Mouse (Mus musculus): ENCODE data around the gene Rnase1. TPM values are rescaled to one million over a fixed set of nuclear protein-coding genes. Genes with fewer than 3 reads are reported as not detected.
"Not testable (repeated sequence)": the region's sequence is repeated elsewhere in the genome, so short reads cannot be mapped to it uniquely, and the experiment has no call there.

The Rnase1 gene
- polyA plus RNA-seq (2012; rRNA removed): not detected in 2 replicates
- not detected in 2 replicates for polyA plus RNA-seq (2014; fragmentation: Nextera tagmentation; extraction: Ambion mirVana)

GRCm38 (mm10) chr14:51146685-51147084 is at the start of gene Rnase1:
TSS of gene Rnase1 (minus strand) at chr14:51146785.
- ATAC-seq (ENCODE audit: insufficient read depth) (no peak), DNase-seq (ENCODE audit: low read depth in 3 of 3, low spot score in 3 of 3) (no peak)
- Histone ChIP-seq H3K27me3 (ENCODE audit: control insufficient read depth, insufficient read depth, low read length) (no peaks in the 10 kb centered on the region), H3K4me3 (ENCODE audit: insufficient read depth in 1 of 2, low read depth in 2 of 2, low read length in 2 of 2) (no peak within 1 kb of the TSS), H3K4me2 (ENCODE audit: low read depth) (no peak within 1 kb of the TSS), H3K4me1 (replicated peaks; ENCODE audit: control insufficient read depth in 2 of 2, insufficient read depth in 2 of 2, low read length in 1 of 2) (peaks cover 86 to 87% of the 10 kb centered on the region in 2 experiments), H3K9me3 (ENCODE audit: control insufficient read depth, low read length) (no peaks in the 10 kb centered on the region), H3K9ac (replicated peaks) (peak within 1 kb of the TSS; percentile 5; the same call in 1 of the 2 replicates), H3K27ac (peak within 1 kb of the TSS; percentile 50), H3K36me3 (replicated peaks; ENCODE audit: control insufficient read depth, insufficient read depth, low read depth) (no peaks in the 10 kb centered on the region)
- WGBS (ENCODE audit: insufficient replicate concordance): 50% methylated on average over 2 of the region's 2 CpGs
- TF ChIP-seq CTCF (IDR thresholded peaks at IDR 0.05; ENCODE audit: low read depth) (no peak), EP300 (IDR thresholded peaks at IDR 0.05; ENCODE audit: low read depth) (no peak)

GRCm38 (mm10) chr14:51195681-51196080 is 49.1 kb upstream of the Rnase1 start:
- Histone ChIP-seq H3K4me3 (ENCODE audit: insufficient read depth in 1 of 2, low read depth in 2 of 2, low read length in 2 of 2) (no peak overlapping the region), H3K36me3 (replicated peaks; ENCODE audit: control insufficient read depth, insufficient read depth, low read depth) (no peaks in the 10 kb centered on the region), H3K9ac (replicated peaks) (no peak overlapping the region), H3K9me3 (ENCODE audit: control insufficient read depth, low read length) (no peaks in the 10 kb centered on the region), H3K4me2 (ENCODE audit: low read depth) (no peak overlapping the region), H3K27me3 (ENCODE audit: control insufficient read depth, insufficient read depth, low read length) (no peaks in the 10 kb centered on the region), H3K4me1 (replicated peaks; ENCODE audit: control insufficient read depth in 2 of 2, insufficient read depth in 2 of 2, low read length in 1 of 2) (no peaks in the 10 kb centered on the region), H3K27ac (no peak overlapping the region)
- WGBS (ENCODE audit: insufficient replicate concordance): 68% methylated on average over 4 of the region's 4 CpGs
- DNase-seq (ENCODE audit: low read depth in 3 of 3, low spot score in 3 of 3) (no peak), ATAC-seq (ENCODE audit: insufficient read depth) (no peak)
- TF ChIP-seq EP300 (IDR thresholded peaks at IDR 0.05; ENCODE audit: low read depth): no peak
- no peak for TF ChIP-seq CTCF (IDR thresholded peaks at IDR 0.05; ENCODE audit: low read depth)

- H3K27me3 ChIP-seq (ENCODE audit: control insufficient read depth, insufficient read depth, low read length); H3K9ac ChIP-seq (replicated peaks); H3K4me3 ChIP-seq (ENCODE audit: insufficient read depth in 1 of 2, low read depth in 2 of 2, low read length in 2 of 2); H3K4me1 ChIP-seq (replicated peaks; ENCODE audit: control insufficient read depth in 2 of 2, insufficient read depth in 2 of 2, low read length in 1 of 2); H3K9me3 ChIP-seq (ENCODE audit: control insufficient read depth, low read length); H3K4me2 ChIP-seq (ENCODE audit: low read depth); H3K36me3 ChIP-seq (replicated peaks; ENCODE audit: control insufficient read depth, insufficient read depth, low read depth); ATAC-seq (ENCODE audit: insufficient read depth); DNase-seq (ENCODE audit: low read depth in 3 of 3, low spot score in 3 of 3); H3K27ac ChIP-seq: not testable (repeated sequence)
- 56% methylated on average over 2 of the region's 2 CpGs for WGBS (ENCODE audit: insufficient replicate concordance)
Observed at GRCm38 (mm10) chr14:51181051-51181450, 34.5 kb upstream of the Rnase1 start.

GRCm38 (mm10) chr14:51173843-51174242 is 27.3 kb upstream of the Rnase1 start:
- Histone ChIP-seq H3K9me3 (ENCODE audit: control insufficient read depth, low read length) (no peaks in the 10 kb centered on the region), H3K4me2 (ENCODE audit: low read depth) (no peak overlapping the region), H3K4me1 (replicated peaks; ENCODE audit: control insufficient read depth in 2 of 2, insufficient read depth in 2 of 2, low read length in 1 of 2) (no peaks in the 10 kb centered on the region), H3K27me3 (ENCODE audit: control insufficient read depth, insufficient read depth, low read length) (no peaks in the 10 kb centered on the region), H3K36me3 (replicated peaks; ENCODE audit: control insufficient read depth, insufficient read depth, low read depth) (no peaks in the 10 kb centered on the region), H3K27ac (no peak overlapping the region), H3K9ac (replicated peaks) (no peak overlapping the region), H3K4me3 (ENCODE audit: insufficient read depth in 1 of 2, low read depth in 2 of 2, low read length in 2 of 2) (no peak overlapping the region)
- ATAC-seq (ENCODE audit: insufficient read depth) (no peak), DNase-seq (ENCODE audit: low read depth in 3 of 3, low spot score in 3 of 3) (no peak)
- WGBS (ENCODE audit: insufficient replicate concordance): 71% methylated on average over 4 of the region's 4 CpGs
- TF ChIP-seq EP300 (IDR thresholded peaks at IDR 0.05; ENCODE audit: low read depth): no peak
- TF ChIP-seq CTCF (IDR thresholded peaks at IDR 0.05; ENCODE audit: low read depth): no peak

- H3K36me3 ChIP-seq (replicated peaks; ENCODE audit: control insufficient read depth, insufficient read depth, low read depth); H3K4me2 ChIP-seq (ENCODE audit: low read depth); H3K9ac ChIP-seq (replicated peaks); H3K4me1 ChIP-seq (replicated peaks; ENCODE audit: control insufficient read depth in 2 of 2, insufficient read depth in 2 of 2, low read length in 1 of 2); DNase-seq (ENCODE audit: low read depth in 3 of 3, low spot score in 3 of 3); H3K27me3 ChIP-seq (ENCODE audit: control insufficient read depth, insufficient read depth, low read length); ATAC-seq (ENCODE audit: insufficient read depth); H3K4me3 ChIP-seq (ENCODE audit: insufficient read depth in 1 of 2, low read depth in 2 of 2, low read length in 2 of 2); H3K9me3 ChIP-seq (ENCODE audit: control insufficient read depth, low read length); H3K27ac ChIP-seq: not testable (repeated sequence)
- WGBS (ENCODE audit: insufficient replicate concordance): 55% methylated on average over 4 of the region's 4 CpGs
Observed at GRCm38 (mm10) chr14:51172947-51173346, 26.4 kb upstream of the Rnase1 start.

Data from liver, embryonic 14.5 days (tissue).